Mouse (Mus musculus) heart, adult 2 months (tissue): ENCODE measurements around the gene Ptpn9. TPM values are rescaled to one million over a fixed set of nuclear protein-coding genes. Genes with fewer than 3 reads are reported as not detected.
"Not testable (repeated sequence)": the region's sequence is repeated elsewhere in the genome, so short reads cannot be mapped to it uniquely, and the experiment has no call there.

Experiments used
- DNase-seq, 2 experiments: peaks; one replicate each; pipeline ENCODE4 v3.0.0; 2021
- H3K27ac ChIP-seq: fragments of 200-600 bp; 2 replicates; pipeline ENCODE4 v1.8.1; 2022
- H3K27me3 ChIP-seq: fragments of 200-500 bp; 2 replicates; pipeline ENCODE4 v1.6.1; 2012; ENCODE audit warnings: mild to moderate bottlenecking, low read length, inconsistent platforms, mixed read lengths; ENCODE audit not compliant: control insufficient read depth, insufficient read depth
- H3K36me3 ChIP-seq: fragments of 200-500 bp; 2 replicates; pipeline ENCODE4 v1.6.1; 2012; ENCODE audit warnings: low read length, inconsistent platforms; ENCODE audit not compliant: control insufficient read depth, insufficient read depth
- H3K4me1 ChIP-seq: fragments of 200-500 bp; 2 replicates; pipeline ENCODE4 v1.6.1; 2011; ENCODE audit warnings: low read length; ENCODE audit not compliant: control insufficient read depth, insufficient read depth
- H3K4me3 ChIP-seq: fragments of 200-600 bp; 2 replicates; pipeline ENCODE4 v1.8.1; 2022
- H3K79me2 ChIP-seq: fragments of 200-500 bp; replicated peaks from 2 replicates; pipeline ENCODE4 v1.6.1; 2012; ENCODE audit warnings: mild to moderate bottlenecking, inconsistent platforms, low read length, moderate library complexity, mixed read lengths; ENCODE audit not compliant: control insufficient read depth, insufficient read depth
- H3K9ac ChIP-seq: fragments of 200-500 bp; 2 replicates; pipeline ENCODE4 v1.6.1; 2012; ENCODE audit warnings: low read depth, mild to moderate bottlenecking, control low read depth, inconsistent platforms, low read length, mixed read lengths
- CTCF ChIP-seq: fragments of 200-600 bp; IDR thresholded peaks from 2 replicates; pipeline ENCODE4 v1.8.1; 2022; ENCODE audit warnings: antibody characterized with exemption, mild to moderate bottlenecking, moderate library complexity
- EP300 ChIP-seq: fragments of 200-500 bp; IDR thresholded peaks from 2 replicates; pipeline ENCODE4 v1.6.1; 2011; ENCODE audit warnings: low read depth, low read length, control low read depth; ENCODE audit not compliant: insufficient read depth
- POLR2A ChIP-seq: fragments of 200-500 bp; IDR thresholded peaks from 2 replicates; pipeline ENCODE4 v1.6.1; 2011; ENCODE audit warnings: mild to moderate bottlenecking, low read depth, low read length, control low read depth; ENCODE audit not compliant: insufficient read depth
- WGBS: fragments of 180-500 bp; shearing (Covaris S2); methylation state at CpG from one replicate; pipeline ENCODE4 v1.1.7; 2018; 5-methylcytosine and 5-hydroxymethylcytosine counted together
- intact Hi-C: fragments of 180-260 bp; cut with DNase I; formaldehyde crosslinking; loops from one replicate; pipeline ENCODE4 v1.15.1; 2025
- long read RNA-seq: library from polyadenylated mRNA; stranded (forward); transcript quantifications from one replicate; pipeline ENCODE4 v2.0.0, GENCODE M21; 2021
- polyA plus RNA-seq: library from polyadenylated mRNA; depleted of rRNA; stranded (reverse); fragments of >200 nt; gene quantifications from 2 replicates; pipeline ENCODE4 v1.2.3, GENCODE M21; 2012; rRNA removed
- total RNA-seq, 2 experiments: library from RNA; stranded (reverse); gene quantifications; 2 replicates each; pipeline ENCODE4 v1.2.3; 2021

Ptpn9 gene
- total RNA-seq: 1 to 10 TPM; 8.2 to 9.5 TPM
- polyA plus RNA-seq: 7.5 and 13.6 TPM in 2 replicates
- long read RNA-seq, full-length matches to known transcripts: 17 of 20 reads
- long read RNA-seq, partial matches to known transcripts: 2 of 20 reads
- long read RNA-seq, other reads (novel, unspliced or antisense): 1 of 20 reads

GRCm38 (mm10) chr9:56994286-56995197 is at the start of gene Ptpn9:
Ptpn9 (plus strand) TSS chr9:56994923.
- peaks cover 2% of the 10 kb centered on the region; the same call in 1 of the 2 replicates for H3K36me3 ChIP-seq
- DNase-seq: peak; percentile 91 to 92
- H3K9ac ChIP-seq: peak within 1 kb of the TSS; percentile 99
- TF ChIP-seq EP300 (no peak), CTCF (peak; percentile 73), POLR2A (peak; percentile 23; the same call in 1 of the 2 replicates)
- peak within 1 kb of the TSS; percentile 80 for H3K27ac ChIP-seq
- peak within 1 kb of the TSS; percentile 94 for H3K4me3 ChIP-seq
- 3% methylated on average over 59 of the region's 62 CpGs for WGBS
- H3K79me2 ChIP-seq: no peaks in the 10 kb centered on the region; the same call in 1 of the 2 replicates
- H3K27me3 ChIP-seq: no peaks in the 10 kb centered on the region
- H3K4me1 ChIP-seq: peaks cover 3% of the 10 kb centered on the region
- intact Hi-C loops: loop anchor here (2.0 to 10.0 kb wide), 2 partner anchors 44 to 60 kb away; partner anchors contain the start of genes Imp3 and Snupn

- not testable (repeated sequence) for H3K27ac ChIP-seq, H3K4me1 ChIP-seq, H3K79me2 ChIP-seq, H3K27me3 ChIP-seq, H3K36me3 ChIP-seq, H3K9ac ChIP-seq, H3K4me3 ChIP-seq
- intact Hi-C loops: loop anchor here (5.0 kb wide), 1 partner anchor 185 kb away; the partner anchor contains the start of gene Man2c1
- DNase-seq: peak; percentile 17 to 22
- peak; percentile 84 for TF ChIP-seq CTCF
- 25% methylated on average over 3 of the region's 3 CpGs for WGBS
Observed at GRCm38 (mm10) chr9:56947481-56947880, 47.2 kb upstream of the Ptpn9 start.

- not testable (repeated sequence) for H3K9ac ChIP-seq, H3K36me3 ChIP-seq, DNase-seq, H3K4me1 ChIP-seq, H3K4me3 ChIP-seq, H3K79me2 ChIP-seq, H3K27me3 ChIP-seq, H3K27ac ChIP-seq
- 77% methylated on average over 5 of the region's 5 CpGs for WGBS
- intact Hi-C loops: loop anchor here (5.0 kb wide), 1 partner anchor 184 kb away; the partner anchor contains the start of gene Man2c1
Observed at GRCm38 (mm10) chr9:56948699-56949098, 46.0 kb upstream of the Ptpn9 start.

GRCm38 (mm10) chr9:56949767-56950166 is 45.0 kb upstream of the Ptpn9 start:
- Histone ChIP-seq H3K9ac (peak overlapping the region; percentile 16), H3K4me1 (peaks cover 1% of the 10 kb centered on the region), H3K4me3 (peak overlapping the region; percentile 27; the same call in 1 of the 2 replicates), H3K27ac (no peak overlapping the region), H3K79me2 (no peaks in the 10 kb centered on the region), H3K27me3 (no peaks in the 10 kb centered on the region), H3K36me3 (no peaks in the 10 kb centered on the region)
- WGBS: 18% methylated on average over 13 of the region's 13 CpGs
- intact Hi-C loops: loop anchor here (1.0 to 5.0 kb wide), 5 partner anchors 12 to 183 kb away; partner anchors contain the start of genes Imp3, Man2c1, Ptpn9 and Sin3a
- TF ChIP-seq CTCF: no peak
- no peak for TF ChIP-seq POLR2A
- no peak for TF ChIP-seq EP300
- peak in 1 of 2 experiments; percentile 4 for DNase-seq

- H3K36me3 ChIP-seq: no peaks in the 10 kb centered on the region
- peaks cover 1% of the 10 kb centered on the region for H3K4me1 ChIP-seq
- H3K79me2 ChIP-seq: no peaks in the 10 kb centered on the region
- H3K4me3 ChIP-seq: peak within 1 kb of the TSS; percentile 65
- peak within 1 kb of the TSS; percentile 90 for H3K27ac ChIP-seq
- TF ChIP-seq POLR2A: peak; percentile 96
- TF ChIP-seq EP300: peak; percentile 78
- TF ChIP-seq CTCF: no peak
- H3K27me3 ChIP-seq: no peaks in the 10 kb centered on the region
- DNase-seq: peak; percentile 98 to 99
- H3K9ac ChIP-seq: peak within 1 kb of the TSS; percentile 78
- WGBS: under 1% methylated on average over 50 of the region's 50 CpGs
- intact Hi-C loops: loop anchor here (1.0 to 5.0 kb wide), 4 partner anchors 13 to 122 kb away; partner anchors contain the start of genes Imp3, Ptpn9 and Sin3a
Observed at GRCm38 (mm10) chr9:56950414-56951400, 44.0 kb upstream of the Ptpn9 start, which contains the start of gene Snupn. Snupn (plus strand) TSS chr9:56950878.
